Mouse (Mus musculus) right cerebral cortex, postnatal 10 days (tissue): ENCODE measurements around the gene Adcy7.

Experiments used
- DNase-seq, 2 experiments: peaks; one replicate each; pipeline ENCODE4 v3.0.0; 2021; ENCODE audit warnings: low spot score in 2 of 2

Gene Adcy7

GRCm38 (mm10) chr8:88330816-88331215 lies 58.6 kb downstream of the Adcy7 start:
- no peak for DNase-seq

DNA sequence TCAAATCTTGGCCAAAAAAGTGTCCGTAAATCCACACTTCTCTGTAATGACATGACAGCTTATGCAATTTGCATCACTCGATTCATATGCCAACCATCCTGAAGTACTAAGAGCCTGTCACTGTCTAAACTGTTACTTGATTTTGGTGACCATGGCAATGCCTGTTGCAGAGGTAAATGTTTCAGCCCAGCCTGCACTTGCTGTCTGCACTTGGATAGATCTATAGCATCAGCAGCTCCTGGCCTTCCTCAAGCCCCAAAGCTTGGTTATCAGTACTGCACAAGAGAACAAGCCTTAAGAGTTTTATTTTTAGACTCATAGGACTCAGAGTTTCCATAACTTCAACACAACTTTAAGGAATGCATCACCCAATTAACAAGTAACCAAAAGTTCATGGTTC lies 62.2 kb downstream of the Adcy7 start:
- no peak for DNase-seq

DNA sequence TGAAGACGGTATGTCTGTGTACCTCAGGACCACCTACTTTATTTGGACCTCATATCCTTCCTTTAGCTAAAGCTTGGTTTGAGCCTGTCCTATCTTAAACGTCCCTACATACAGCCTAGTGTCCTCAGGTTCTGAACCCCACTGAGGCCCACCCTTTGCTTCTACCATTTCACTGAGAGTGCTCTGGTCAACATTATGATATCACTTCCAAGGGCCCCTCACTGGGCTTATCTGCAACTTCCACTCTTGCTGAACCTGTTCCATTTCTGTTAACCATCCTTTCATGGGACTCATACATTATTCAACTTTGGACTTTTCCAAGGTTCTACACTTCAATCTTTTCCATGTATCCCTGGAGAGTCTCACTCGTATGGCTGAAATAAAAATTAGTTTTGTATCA lies 62.8 kb downstream of the Adcy7 start:
- no peak for DNase-seq

GRCm38 (mm10) chr8:88339221-88339620 lies 67.0 kb downstream of the Adcy7 start:
- no peak for DNase-seq

- DNase-seq: no peak
Observed at GRCm38 (mm10) chr8:88339887-88340695, 67.9 kb downstream of the Adcy7 start.

- DNase-seq: no peak
Observed at GRCm38 (mm10) chr8:88342026-88342425, 69.8 kb downstream of the Adcy7 start.

DNA sequence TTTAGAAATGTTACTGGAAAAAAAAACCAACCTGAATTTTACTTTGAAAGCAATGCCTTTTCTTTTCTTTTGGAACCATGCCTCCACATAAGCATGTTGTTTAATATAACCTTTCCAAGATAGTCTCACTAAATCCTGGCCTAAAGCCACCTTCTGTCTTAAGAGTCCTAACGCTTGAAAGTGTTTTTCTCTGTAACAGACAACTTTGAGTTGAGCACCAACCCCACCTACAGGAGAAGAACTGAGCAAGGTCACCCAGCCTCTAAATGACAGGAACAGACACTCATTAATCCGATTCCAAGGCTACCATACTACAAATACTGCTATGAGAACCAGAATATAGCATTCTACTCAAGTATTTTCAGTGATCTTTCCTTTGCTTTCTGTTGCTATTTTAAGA lies 76.8 kb downstream of the Adcy7 start:
- no peak for DNase-seq

- DNase-seq: no peak
Observed at GRCm38 (mm10) chr8:88357226-88357933, 85.2 kb downstream of the Adcy7 start.

DNA sequence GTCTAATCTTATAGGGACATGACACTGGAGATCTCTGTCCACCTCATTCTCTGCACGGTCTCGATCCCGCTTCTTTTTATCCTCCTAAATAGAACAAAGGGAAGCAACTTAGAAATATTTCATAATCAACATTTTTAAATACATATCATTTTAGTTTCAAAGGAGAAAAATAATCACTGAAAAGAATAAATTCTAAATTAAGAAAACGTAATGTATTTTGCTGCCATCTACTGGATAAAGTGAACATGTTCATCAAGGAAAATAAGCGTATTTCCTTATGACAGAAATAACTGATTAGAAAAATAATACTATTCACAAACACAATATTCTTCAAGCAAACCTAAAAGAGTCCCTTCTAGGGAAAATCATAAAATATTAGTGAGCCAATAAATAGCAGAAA lies 85.7 kb downstream of the Adcy7 start:
- no peak for DNase-seq

- DNase-seq: no peak
Observed at GRCm38 (mm10) chr8:88359959-88360358, 87.8 kb downstream of the Adcy7 start.

DNA sequence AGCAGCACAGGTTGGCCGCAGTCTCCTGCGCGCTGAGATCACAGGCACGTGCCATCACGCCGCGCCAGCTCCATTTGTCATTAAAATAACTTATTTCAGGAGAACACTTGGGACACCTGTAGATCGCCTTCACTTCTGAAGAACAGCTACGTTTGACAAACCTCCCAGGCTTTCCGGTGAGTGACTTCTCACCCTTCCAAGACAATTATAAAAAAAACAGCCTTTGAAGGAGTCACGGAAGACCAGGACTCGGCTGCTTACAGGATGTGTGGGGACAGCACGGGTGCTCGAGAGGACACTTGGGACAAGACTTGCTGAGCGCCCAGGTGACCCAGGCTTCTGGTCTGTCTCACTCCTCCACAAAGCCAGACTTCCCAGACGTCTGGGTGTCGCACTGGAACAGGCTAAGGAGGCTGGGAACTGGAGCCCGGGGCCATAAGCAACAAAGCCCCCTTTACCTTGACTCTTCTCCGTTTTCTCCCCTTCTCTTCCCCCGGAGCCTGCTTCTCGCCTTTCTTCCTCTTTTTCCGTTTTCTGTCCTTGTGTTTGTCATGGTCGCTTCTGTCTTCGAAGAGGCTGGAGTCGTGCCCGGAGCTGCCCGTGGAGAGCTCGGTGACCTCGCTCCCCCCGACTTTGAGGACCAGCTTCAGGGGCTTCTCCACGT lies 89.0 kb downstream of the Adcy7 start:
- peak; percentile 37 to 53 for DNase-seq

- DNase-seq: peak; percentile 87 to 92
Observed at GRCm38 (mm10) chr8:88361708-88362428, 89.7 kb downstream of the Adcy7 start, which contains the start of gene Brd7. Gene Brd7, minus strand, starts transcription at chr8:88362194.

DNA sequence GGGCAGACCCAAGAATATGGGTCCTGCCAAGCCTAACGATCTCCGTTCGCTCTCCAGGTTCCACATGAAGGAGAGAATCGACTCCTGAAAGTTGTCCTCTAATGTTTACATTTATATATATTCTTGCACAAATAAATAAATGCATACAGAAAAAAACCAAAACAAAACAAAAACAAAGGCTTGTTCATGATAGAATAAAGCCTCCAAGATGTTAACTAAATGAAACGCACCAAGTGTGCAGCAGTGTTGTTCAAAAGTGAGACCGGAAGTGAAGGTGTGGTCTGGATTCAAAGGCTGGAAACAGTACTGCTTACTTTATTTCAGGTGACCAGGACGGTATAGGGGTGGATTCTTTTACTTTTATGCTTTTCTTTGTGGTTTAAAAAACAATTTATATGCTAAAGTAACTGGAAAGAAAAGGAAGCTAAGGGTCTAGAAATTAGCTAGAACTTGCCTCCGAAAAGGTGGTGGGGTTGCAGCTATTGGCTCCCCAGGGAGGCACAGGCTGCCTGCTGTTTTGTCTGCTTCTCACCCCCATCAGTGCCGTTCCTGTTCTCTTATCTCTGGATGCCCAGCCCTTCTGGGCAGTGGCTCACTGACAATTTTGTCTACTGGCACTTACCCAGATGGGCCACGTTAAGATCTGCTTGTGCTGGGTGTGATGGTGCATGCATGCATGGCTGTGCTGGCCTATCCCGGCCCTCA lies 90.4 kb downstream of the Adcy7 start:
- DNase-seq: peak in 1 of 2 experiments; percentile 35

DNA sequence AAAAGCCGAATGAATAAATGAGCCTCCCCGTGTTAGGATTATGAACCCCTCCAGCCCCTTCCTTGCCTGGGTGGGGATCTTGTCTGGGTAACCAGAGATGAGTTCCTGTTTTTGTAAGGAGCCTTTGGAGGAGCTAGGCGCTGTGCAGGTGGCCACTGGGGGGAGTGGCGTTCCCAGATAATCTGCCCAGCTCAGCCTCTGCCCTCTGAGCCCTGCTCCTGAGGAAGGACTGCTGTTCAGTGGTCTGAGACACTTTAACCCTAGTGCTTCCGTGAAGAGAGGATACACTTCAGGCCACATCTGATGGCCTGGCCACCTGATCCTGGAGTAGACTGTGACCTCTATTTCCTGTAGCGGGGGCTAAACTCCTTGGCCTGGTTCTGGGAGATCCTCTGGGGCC lies 97.0 kb downstream of the Adcy7 start:
- peak in 1 of 2 experiments; percentile 42 for DNase-seq

GRCm38 (mm10) chr8:88369805-88370204 lies 97.6 kb downstream of the Adcy7 start:
- no peak for DNase-seq

- no peak for DNase-seq
Observed at GRCm38 (mm10) chr8:88371522-88371921, 99.3 kb downstream of the Adcy7 start.

DNA sequence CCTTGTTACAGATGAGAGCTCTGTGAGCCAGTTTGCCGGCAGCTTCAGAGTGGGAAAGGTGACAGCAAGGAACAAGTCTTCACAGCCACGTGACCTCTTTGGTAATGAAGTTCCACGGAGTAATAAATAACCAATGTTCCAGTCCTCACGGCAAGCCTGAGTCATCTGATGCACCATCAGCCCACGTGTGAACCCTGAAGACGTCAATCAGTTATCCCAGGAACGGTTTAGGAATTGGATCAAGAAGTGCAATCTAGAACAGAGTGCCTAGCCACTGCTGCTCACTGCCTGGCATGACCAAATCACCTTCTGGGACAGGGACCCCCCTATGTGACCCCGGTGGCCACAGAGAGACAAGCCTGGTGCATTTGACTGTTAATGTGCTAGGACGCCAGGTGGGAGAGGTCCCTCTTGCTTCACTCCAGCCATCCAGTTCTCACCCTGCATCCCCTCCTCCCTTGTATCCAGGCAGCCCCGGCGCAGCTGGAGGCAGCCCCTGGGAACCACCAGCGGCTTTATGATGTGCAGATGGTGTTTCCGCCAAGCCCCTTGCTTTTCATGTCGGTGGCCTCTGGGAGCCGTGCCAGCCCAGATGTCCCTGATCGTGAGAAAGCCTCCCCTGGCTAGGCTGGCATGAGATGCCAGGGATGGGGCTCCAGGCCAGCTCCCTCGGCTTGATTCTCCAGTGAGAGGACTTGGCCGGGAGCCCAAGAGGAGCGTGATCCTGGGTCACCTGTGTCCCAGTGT lies 104.8 kb downstream of the Adcy7 start:
- peak; percentile 86 to 90 for DNase-seq
